Mouse (Mus musculus): ENCODE data around the gene Rnf121. TPM values are rescaled to one million over a fixed set of nuclear protein-coding genes. Genes with fewer than 3 reads are reported as not detected.
A peak's percentile ranks its signal among the peaks of the same experiment; 100 is the strongest.

The Rnf121 gene
- total and polyA plus RNA-seq, 2 experiments from 2014 or later = 23.4 to 34.2 TPM

DNA sequence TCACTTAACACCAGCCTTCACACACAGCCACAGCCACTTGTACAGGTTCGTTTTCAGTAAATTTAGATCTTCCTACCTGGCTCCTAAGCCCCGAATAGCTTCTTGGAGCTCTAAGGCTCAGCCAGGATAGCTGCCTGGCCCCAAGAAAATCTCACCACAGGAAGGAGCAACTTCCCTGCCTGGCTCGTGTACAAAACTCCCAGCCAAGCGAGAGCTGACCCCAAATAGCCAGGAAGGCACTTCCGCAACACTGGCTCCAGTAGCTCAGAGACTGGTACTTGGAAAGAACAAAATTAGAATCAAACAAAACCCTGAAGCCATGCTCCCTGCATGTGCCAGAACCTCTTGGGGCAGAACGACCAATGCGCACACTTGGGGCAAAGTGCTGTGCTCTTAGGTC, 47.2 kb downstream of the Rnf121 start:
- H3K9ac ChIP-seq = no peak overlapping the region
- no peak for DNase-seq
- no peak for ATAC-seq
- H3K9me3 ChIP-seq (ENCODE audit: low read length) = no peaks in the 10 kb centered on the region
- no peak overlapping the region for H3K4me2 ChIP-seq (ENCODE audit: low read depth)
- H3K36me3 ChIP-seq (ENCODE audit: insufficient read depth) = peaks cover 84% of the 10 kb centered on the region
- H3K4me1 ChIP-seq (ENCODE audit: insufficient read depth) = no peaks in the 10 kb centered on the region
- TF ChIP-seq CTCF (IDR thresholded peaks at IDR 0.05; ENCODE audit: low read depth) = no peak
- 79% methylated on average over 7 of the region's 7 CpGs for WGBS
- H3K27me3 ChIP-seq (ENCODE audit: insufficient read depth, low read length) = no peaks in the 10 kb centered on the region
- H3K4me3 ChIP-seq (ENCODE audit: low read depth, low read length) = no peak overlapping the region
- no peak overlapping the region for H3K27ac ChIP-seq (ENCODE audit: low read depth, low read length)

DNA sequence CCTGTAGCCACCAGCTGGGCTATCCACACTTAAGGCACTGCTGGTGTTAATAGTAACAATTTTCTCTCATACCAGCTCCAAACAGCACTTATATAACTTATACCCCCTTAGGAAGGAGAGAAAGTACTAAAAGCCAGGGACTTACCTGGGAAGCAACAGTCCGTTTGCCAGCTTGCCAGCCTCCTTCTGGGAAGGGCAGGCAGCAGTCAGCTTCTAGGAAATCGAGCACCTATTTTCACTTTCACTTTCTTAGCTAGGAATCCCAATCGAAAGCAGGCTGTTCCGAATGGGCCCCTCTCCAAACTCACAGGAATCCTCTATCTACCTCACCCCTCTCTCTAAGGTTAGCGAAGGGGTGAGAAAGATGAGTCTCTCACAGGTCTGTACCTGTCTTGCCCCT, 47.8 kb downstream of the Rnf121 start:
- ATAC-seq = no peak

DNA sequence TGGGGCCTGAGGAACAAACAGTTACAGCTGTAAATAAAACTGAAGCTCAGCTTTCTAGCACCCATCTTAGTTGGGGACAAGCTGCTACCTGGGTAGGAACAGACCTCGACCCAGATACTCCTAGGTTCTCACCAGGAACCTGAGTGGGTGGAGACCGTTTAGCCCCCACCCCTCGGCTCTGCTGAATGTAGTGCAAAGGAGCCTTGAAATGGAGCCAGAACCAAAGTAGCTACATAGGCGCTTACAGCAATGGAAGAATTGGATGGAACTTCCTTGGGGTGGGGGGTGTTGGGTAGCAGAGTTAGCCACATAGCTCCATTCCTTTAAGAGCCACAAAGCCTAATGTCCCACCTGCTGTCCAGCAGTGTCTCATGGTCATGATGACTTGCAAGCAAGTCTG, 48.3 kb downstream of the Rnf121 start:
- Histone ChIP-seq H3K4me1 (ENCODE audit: insufficient read depth) (no peaks in the 10 kb centered on the region), H3K9ac (no peak overlapping the region), H3K4me2 (ENCODE audit: low read depth) (no peak overlapping the region), H3K27me3 (ENCODE audit: insufficient read depth, low read length) (no peaks in the 10 kb centered on the region), H3K9me3 (ENCODE audit: low read length) (no peaks in the 10 kb centered on the region), H3K36me3 (ENCODE audit: insufficient read depth) (peaks cover 86% of the 10 kb centered on the region), H3K4me3 (ENCODE audit: low read depth, low read length) (no peak overlapping the region), H3K27ac (ENCODE audit: low read depth, low read length) (no peak overlapping the region)
- no peak for TF ChIP-seq CTCF (IDR thresholded peaks at IDR 0.05; ENCODE audit: low read depth)
- 81% methylated on average over 4 of the region's 4 CpGs for WGBS
- DNase-seq = no peak
- ATAC-seq = no peak

More for the DNA sequence above, 47.8 kb downstream of the Rnf121 start:
- Histone ChIP-seq H3K4me3 (ENCODE audit: low read depth, low read length) (no peak overlapping the region), H3K4me2 (ENCODE audit: low read depth) (no peak overlapping the region), H3K27ac (ENCODE audit: low read depth, low read length) (no peak overlapping the region), H3K9me3 (ENCODE audit: low read length) (no peaks in the 10 kb centered on the region), H3K4me1 (ENCODE audit: insufficient read depth) (no peaks in the 10 kb centered on the region), H3K9ac (no peak overlapping the region), H3K36me3 (ENCODE audit: insufficient read depth) (peaks cover 84% of the 10 kb centered on the region), H3K27me3 (ENCODE audit: insufficient read depth, low read length) (no peaks in the 10 kb centered on the region)
- WGBS = 89% methylated on average over 5 of the region's 5 CpGs
- TF ChIP-seq CTCF (IDR thresholded peaks at IDR 0.05; ENCODE audit: low read depth) = no peak
- DNase-seq = no peak

DNA sequence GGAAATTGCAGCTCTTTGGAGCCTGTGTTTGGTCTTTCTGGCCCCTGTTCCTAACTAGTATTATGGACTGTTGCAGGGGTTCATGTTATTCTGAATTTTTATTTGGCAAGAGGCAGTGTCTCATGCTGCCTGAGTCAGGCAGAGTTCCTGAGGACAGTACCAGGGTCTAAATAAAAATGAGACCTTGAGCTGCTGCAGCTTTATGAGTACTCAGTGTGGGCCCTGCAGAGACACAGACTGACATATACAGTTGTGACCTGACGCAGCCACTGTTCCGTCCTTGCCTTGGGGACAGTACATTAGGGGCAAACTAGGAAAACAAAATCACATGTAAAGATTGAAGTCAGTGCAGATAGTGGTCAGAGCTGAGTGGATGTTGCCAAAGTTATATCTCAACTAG, 50.3 kb downstream of the Rnf121 start:
- 89% methylated on average over 2 of the region's 2 CpGs for WGBS
- H3K9ac ChIP-seq = no peak overlapping the region
- H3K4me1 ChIP-seq (ENCODE audit: insufficient read depth) = no peaks in the 10 kb centered on the region
- no peak for TF ChIP-seq CTCF (IDR thresholded peaks at IDR 0.05; ENCODE audit: low read depth)
- DNase-seq (no peak), ATAC-seq (no peak)
- H3K27me3 ChIP-seq (ENCODE audit: insufficient read depth, low read length) = no peaks in the 10 kb centered on the region
- no peak overlapping the region for H3K4me2 ChIP-seq (ENCODE audit: low read depth)
- H3K36me3 ChIP-seq (ENCODE audit: insufficient read depth) = peaks cover 98% of the 10 kb centered on the region
- H3K9me3 ChIP-seq (ENCODE audit: low read length) = no peaks in the 10 kb centered on the region
- H3K4me3 ChIP-seq (ENCODE audit: low read depth, low read length) = no peak overlapping the region
- H3K27ac ChIP-seq (ENCODE audit: low read depth, low read length) = no peak overlapping the region

DNA sequence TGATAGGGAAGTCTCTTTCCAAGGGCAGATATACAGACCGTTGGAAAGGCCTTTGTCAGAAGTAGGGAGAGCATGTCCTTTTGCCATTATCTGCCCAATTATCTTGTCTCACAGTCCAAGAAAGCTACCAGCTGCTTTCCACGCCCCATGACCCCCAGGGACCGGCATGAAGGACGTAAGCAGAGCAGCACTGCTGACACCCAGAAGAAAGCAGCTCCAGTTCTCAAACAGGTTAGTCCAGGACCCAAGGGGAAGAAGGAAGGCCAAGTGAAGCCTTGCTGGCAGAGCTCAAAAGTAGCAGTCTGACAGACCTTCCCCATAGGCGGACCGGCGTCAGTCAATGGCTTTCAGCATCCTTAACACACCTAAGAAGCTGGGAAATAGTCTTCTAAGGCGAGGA, 51.9 kb downstream of the Rnf121 start:
- no peaks in the 10 kb centered on the region for H3K27me3 ChIP-seq (ENCODE audit: insufficient read depth, low read length)
- H3K4me2 ChIP-seq (ENCODE audit: low read depth) = no peak overlapping the region
- WGBS = 90% methylated on average over 8 of the region's 8 CpGs
- peaks cover 99% of the 10 kb centered on the region for H3K36me3 ChIP-seq (ENCODE audit: insufficient read depth)
- no peak overlapping the region for H3K9ac ChIP-seq
- TF ChIP-seq CTCF (IDR thresholded peaks at IDR 0.05; ENCODE audit: low read depth) = no peak
- DNase-seq = no peak
- H3K9me3 ChIP-seq (ENCODE audit: low read length) = no peaks in the 10 kb centered on the region
- no peak overlapping the region for H3K27ac ChIP-seq (ENCODE audit: low read depth, low read length)
- ATAC-seq = no peak
- H3K4me1 ChIP-seq (ENCODE audit: insufficient read depth) = no peaks in the 10 kb centered on the region
- H3K4me3 ChIP-seq (ENCODE audit: low read depth, low read length) = no peak overlapping the region

DNA sequence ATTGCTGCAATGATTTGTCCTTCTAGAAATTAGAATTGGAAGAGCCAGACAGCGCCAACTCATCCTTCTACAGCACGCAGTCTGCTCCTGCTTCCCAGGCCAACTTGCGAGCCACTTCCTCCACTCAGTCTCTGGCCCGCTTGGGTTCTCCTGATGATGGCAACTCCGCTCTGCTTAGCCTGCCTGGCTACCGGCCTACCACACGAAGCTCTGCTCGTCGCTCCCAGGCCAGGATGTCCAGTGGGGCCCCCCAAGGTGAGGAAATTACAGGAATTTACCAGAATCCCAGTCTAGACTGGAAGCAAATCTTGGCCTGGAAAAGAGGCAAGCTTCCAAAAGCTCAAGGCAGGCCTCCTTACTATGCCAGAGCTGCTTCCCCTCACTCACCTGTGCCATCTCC, 53.4 kb downstream of the Rnf121 start:
- no peaks in the 10 kb centered on the region for H3K27me3 ChIP-seq (ENCODE audit: insufficient read depth, low read length)
- H3K4me1 ChIP-seq (ENCODE audit: insufficient read depth) = no peaks in the 10 kb centered on the region
- no peak overlapping the region for H3K4me2 ChIP-seq (ENCODE audit: low read depth)
- 88% methylated on average over 9 of the region's 9 CpGs for WGBS
- H3K9ac ChIP-seq = no peak overlapping the region
- peak; percentile 9; the same call in 1 of the 2 replicates for ATAC-seq
- peaks cover 92% of the 10 kb centered on the region for H3K36me3 ChIP-seq (ENCODE audit: insufficient read depth)
- no peak for DNase-seq
- TF ChIP-seq CTCF (IDR thresholded peaks at IDR 0.05; ENCODE audit: low read depth) = no peak
- H3K27ac ChIP-seq (ENCODE audit: low read depth, low read length) = no peak overlapping the region
- H3K4me3 ChIP-seq (ENCODE audit: low read depth, low read length) = no peak overlapping the region
- no peaks in the 10 kb centered on the region for H3K9me3 ChIP-seq (ENCODE audit: low read length)

DNA sequence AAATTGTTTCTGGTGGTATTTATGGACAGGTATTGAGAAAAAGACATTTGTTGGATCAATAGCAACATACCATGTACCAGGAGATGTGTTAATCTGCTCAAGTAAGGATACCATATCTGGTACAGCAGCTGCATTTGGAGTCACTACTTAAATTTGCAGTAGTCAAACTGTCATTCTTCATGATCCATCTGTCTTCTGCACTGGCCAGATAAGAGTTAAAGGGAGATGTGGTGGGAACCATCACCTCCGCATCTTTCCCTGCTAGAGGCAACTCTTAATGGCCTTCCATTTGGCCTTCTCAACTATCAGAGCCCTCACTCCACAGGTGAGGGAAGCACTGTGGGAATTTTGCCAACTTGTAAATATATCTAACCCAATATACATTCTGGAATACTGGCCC, 58.7 kb downstream of the Rnf121 start:
- no peak overlapping the region for H3K4me3 ChIP-seq (ENCODE audit: low read depth, low read length)
- H3K27ac ChIP-seq (ENCODE audit: low read depth, low read length) = no peak overlapping the region
- no peak overlapping the region for H3K9ac ChIP-seq
- ATAC-seq = no peak
- no peak for DNase-seq
- no peaks in the 10 kb centered on the region for H3K4me1 ChIP-seq (ENCODE audit: insufficient read depth)
- peaks cover 80% of the 10 kb centered on the region for H3K36me3 ChIP-seq (ENCODE audit: insufficient read depth)
- no peaks in the 10 kb centered on the region for H3K27me3 ChIP-seq (ENCODE audit: insufficient read depth, low read length)
- WGBS = 91% methylated on average over 1 of the region's 1 CpGs
- H3K4me2 ChIP-seq (ENCODE audit: low read depth) = no peak overlapping the region
- no peaks in the 10 kb centered on the region for H3K9me3 ChIP-seq (ENCODE audit: low read length)
- no peak for TF ChIP-seq CTCF (IDR thresholded peaks at IDR 0.05; ENCODE audit: low read depth)
